Mouse (Mus musculus) heart, postnatal 36 days (tissue): ENCODE data around the gene Sun1. TPM values are rescaled to one million over a fixed set of nuclear protein-coding genes. Genes with fewer than 3 reads are reported as not detected.

Experiments
- DNase-seq, 2 experiments: peaks; one replicate each; pipeline ENCODE4 v3.0.0; 2021 to 2022
- intact Hi-C: fragments of 180-260 bp; cut with DNase I; formaldehyde crosslinking; loops from one replicate; pipeline ENCODE4 v1.15.1; 2025
- total RNA-seq, 2 experiments: library from RNA; stranded (reverse); gene quantifications; 2 replicates each; pipeline ENCODE4 v1.2.3; 2021

Sun1 gene
- total RNA-seq, 2 experiments from 2014 or later, result 48.2 to 50.1 TPM

DNA sequence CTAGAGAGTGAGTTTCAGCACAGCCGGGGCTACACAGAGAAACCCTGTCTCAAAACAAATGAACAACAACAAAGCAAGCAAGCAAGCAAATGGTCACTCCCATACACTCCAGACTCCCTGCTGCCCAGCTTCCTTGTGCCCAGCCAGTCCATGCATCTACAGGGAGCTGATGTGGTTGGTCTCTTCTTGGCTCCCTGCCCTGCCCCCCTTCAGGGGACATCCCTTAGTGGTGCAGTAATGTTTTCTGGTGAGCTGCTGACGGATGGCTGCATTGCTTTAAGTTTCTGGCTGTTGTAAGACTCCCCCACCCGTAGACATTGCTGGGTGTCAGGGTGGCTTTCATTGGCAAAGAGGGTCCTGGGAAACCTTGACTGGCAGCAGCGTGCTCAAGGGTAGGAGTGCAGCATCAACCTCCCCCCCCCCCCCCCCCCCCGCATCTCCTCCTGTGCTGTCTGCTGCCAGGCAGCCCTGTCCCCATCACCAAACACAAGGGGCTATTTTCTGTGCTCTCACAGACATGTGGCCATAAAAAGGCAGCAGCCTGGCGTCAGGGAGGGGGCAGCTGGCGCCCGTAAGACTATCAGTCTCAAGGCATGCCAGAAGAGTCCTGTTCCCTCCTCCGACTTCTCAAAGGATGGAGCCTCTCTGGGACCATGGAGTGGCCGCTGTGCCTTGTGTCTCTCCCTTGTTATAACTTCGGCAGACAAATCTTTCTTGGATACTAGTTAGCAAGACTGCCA, 81.1 kb downstream of the Sun1 start:
- DNase-seq, result no peak
- intact Hi-C loops, result loop anchor here (1.0 to 2.0 kb wide), 3 partner anchors 44 to 223 kb away; partner anchors contain the start of gene Adap1

DNA sequence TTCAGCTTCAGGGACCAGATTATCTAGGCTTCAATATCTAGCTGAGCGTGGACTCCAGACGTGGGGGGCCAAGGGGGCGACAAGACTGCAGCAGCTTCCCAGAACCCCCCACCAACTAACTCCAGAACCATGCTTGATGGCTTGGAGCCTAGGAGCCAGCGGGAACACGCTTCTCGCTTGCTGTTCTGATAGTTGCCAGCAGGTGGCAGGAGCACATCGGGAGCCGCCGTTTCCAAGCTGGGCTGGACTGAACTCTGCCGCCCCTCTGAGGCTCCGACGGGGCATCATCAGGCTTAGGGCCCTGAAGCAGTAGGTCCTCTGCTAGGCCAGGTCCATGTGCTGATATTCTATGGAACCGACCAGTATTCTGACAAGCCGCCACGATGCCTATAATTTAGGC, 81.8 kb downstream of the Sun1 start:
- intact Hi-C loops, result loop anchor here (1.0 to 2.0 kb wide), 3 partner anchors 43 to 223 kb away; partner anchors contain the start of gene Adap1
- DNase-seq, result peak; percentile 86 to 92

DNA sequence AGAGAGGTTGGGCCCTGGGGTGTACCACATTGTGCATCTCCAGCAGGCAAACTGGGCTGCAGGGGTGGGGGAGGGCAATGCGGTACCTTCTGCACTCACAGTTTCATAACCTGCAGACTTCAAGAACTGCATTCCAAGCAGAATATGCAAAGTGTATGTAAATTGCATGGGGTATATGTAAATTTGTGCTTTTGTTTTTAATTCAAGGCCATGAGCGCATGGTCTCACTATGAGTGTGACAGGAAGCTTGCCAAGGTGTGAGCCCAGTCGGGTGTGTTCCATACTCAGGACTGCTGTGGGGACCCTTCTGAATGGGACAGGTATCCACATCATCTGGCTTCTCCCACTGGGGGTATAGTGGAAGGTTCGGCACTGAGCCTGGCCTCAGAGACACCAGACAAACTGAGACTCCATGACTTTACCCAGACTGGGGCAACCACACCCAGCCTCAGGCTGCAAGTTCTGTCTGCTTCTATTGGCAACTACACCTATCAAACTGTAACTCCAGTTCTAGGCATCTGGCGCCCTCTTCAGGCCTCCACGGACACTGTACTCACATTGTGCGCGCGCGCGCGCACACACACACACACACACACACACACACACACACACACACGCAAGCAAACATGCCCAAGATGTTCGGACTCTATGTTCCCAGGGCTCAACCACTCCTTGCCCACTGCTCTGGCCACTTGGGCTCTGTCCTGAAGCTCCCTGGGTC, 83.2 kb downstream of the Sun1 start:
- intact Hi-C loops, result loop anchor here (2.0 kb wide), 2 partner anchors 71 to 221 kb away; no protein-coding TSS in a partner anchor
- DNase-seq, result no peak

DNA sequence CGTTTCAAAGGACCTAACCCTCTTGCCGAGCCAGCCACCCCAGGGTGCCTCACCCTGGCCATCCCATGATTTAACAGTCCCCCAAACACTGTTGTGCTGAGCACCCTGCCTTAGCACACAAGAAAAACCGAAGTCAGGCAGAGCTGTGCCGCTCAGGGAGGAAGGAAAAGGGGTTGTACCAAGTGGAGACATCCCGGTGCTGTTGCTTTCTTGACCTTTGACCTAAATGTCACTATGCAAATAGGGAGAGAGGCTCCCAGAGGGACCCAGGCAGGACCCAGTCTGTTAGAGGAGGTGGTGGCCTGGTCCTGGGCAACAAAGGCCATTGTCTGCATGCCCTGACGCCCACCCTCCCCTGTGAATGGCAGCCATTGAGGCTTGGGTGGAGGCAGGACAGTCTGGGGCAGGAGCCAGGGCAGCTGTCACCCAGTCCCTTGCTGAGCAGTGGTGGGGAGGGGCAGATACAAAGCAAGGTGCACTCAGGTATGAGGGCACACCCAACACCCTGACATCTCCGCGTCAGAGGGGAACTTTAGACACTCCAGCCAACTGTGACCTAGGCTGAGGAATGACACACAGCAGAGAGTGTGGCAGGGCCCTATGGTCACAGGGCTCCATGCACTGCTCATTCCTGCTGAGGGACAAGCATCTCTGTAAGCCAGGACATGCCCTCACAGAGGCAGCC, 85.1 kb downstream of the Sun1 start:
- no peak for DNase-seq
- intact Hi-C loops, result no loop called here

DNA sequence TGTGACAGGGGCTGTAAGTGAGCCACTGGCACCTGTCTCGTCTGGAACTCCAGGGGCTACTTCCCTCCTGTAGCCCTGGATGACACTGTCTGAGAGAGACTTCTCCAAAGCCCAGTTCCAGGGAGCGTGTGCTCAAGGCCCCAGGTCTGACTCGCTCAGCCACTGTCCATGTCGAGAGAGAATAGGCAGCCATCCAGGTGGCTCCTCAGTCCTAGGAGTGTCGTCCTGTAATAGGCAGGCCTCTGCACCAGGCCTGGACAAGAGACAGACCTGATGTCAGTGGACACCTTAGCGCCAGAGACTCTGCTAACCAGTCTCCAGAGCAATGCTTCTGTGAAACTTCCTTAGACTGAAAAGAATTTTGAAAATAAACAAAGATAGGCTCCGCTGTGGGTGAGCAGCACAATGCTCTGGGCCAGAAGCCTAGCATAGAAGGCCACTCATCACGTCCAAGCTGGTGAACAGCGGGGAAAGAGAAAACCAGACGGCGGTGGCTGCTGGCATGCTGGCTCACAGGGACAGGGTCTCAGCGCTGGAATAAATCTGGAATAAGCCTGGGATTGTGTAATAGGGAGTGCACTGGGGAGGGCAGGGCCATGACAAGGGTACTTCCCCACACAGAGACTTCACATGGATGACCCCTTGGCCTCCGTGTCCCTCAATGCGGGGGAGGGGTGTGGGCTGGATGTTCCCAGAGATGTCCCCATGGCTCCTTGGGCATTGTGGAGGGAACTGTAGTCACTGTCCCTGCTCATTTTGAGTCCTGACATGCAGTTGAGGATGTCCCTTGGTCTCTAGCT, 85.9 kb downstream of the Sun1 start:
- no peak for DNase-seq
- intact Hi-C loops, result no loop called here

DNA sequence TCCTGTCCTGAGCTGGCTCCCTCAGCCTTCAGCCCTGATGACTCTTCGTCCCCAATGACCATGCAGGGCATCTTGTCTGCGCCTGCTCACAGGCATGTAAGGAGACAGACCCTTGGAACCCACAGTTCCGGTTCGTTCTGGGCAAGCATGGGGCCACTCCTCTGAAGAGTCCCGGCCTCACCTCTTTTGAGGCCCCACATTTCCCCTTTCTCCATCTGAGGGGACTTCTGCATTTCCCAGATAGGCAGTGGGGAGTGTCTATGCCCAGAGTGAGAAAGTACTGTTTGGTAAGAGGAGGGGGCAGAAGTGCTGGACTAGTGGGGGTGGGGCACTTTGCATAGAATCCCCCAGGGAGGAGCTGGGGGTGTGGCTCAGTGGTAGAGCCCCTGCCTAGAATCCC, 86.7 kb downstream of the Sun1 start:
- no peak for DNase-seq
- intact Hi-C loops, result no loop called here

DNA sequence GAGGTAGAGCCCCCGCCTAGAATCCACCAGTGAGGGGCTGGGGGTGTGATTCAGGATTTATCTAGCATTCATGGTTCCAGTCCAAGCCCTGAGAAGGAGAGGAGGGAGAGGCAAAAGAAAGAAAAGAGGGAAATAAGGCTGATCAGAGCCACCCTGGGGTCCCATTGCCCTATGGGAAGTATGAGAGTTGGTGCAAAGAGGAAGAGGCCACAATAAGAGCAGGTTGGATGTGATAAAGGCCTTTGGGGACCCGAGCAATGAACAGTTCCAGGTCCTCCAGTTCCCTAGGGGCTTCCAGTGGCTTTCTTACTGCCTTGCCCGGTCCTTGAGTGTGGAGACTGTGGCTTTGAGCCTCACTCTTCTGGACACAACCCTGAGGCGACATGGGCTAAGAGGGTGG, 87.3 kb downstream of the Sun1 start:
- intact Hi-C loops, result no loop called here
- no peak for DNase-seq

DNA sequence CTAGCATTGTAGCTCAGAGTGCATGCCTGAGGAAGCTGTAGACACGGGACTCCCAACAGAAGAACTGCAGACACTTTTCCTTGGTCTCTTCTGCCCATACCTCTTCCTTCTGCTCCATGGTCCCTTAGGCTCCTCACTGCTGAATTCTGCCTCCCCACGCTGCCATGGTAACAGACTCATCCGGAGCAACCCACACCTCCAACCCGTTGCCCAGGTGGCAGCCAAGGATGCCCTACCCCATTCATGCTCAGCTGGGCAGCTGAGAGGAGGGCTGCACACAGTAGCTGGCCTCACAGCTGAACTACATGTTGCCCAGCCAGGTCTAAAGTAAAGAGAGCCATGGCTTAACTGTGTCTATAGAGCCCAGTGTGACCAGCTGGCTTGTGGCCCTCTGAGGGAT, 88.2 kb downstream of the Sun1 start:
- no peak for DNase-seq
- intact Hi-C loops, result no loop called here

DNA sequence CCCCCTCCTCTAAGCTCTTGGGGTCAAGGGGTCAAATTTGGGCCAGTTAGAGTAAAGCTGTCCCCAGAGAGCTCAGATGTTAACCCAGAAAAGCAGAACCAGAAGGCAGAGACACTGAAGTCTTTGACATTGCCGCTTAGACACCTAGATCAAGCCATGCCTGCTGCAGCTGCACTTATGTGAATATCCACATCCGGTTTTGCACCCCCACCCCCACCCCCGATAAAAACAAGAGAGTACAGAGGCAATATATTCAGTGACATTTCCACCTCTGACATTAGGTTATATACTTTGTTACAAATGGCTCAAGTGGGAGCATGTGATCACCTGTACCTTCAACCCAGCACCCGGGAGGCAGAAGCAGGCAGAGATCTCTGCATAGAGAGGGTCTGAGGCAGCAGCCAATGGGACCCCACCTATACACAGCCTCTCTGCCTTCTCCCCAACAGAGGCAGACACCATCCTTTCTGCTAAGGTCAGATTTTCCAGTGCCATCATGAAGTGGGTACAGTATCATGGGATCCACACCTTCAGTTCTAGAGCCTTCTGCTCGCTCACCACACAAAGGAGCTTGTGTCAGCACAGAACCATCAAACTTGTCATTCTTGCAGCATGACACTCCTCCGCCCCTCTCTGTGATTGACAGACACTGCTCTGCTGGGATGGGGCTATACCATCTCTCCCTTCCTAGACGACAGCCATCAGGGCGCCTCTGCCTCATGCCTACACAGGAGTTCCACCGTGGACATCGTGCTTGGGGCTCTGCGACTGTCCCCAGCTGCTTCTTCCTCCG, 90.2 kb downstream of the Sun1 start:
- intact Hi-C loops, result no loop called here
- DNase-seq, result no peak

DNA sequence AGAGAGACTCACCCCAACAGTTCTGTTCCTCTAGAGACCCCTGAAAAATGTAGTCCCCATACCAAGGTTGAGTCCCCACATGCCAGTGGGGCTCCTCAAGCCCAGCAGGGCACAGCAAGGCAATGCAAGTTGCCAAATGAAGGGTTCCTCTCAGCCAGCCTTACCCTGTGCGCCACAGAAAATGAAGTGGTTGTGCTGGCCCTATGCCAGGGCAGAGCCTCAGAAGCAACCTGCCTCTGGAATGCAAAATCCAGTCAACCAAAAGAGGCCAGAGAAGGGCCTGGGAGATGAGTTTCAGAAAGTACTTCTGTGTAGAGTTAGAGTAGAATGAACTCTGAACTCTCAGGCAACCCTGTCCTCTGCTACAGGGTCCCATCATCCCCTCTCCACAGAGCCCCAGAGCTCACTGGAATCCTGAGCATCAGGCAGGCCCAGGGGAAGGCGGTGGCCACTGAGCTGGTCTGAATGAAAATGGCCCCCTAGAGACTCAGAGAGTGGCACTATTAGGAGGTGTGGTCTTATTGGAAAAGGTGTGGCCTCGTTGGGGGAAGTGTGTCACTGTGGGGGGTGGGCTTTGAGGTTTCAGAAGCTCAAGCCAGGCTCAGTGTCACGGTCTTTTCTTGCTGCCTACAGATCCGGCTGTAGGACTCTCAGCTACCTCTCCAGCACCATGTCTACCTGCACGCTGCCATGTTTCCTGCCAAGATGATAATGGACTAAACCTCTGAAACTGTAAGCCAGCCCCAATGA, 91.5 kb downstream of the Sun1 start:
- intact Hi-C loops, result no loop called here
- DNase-seq, result no peak

DNA sequence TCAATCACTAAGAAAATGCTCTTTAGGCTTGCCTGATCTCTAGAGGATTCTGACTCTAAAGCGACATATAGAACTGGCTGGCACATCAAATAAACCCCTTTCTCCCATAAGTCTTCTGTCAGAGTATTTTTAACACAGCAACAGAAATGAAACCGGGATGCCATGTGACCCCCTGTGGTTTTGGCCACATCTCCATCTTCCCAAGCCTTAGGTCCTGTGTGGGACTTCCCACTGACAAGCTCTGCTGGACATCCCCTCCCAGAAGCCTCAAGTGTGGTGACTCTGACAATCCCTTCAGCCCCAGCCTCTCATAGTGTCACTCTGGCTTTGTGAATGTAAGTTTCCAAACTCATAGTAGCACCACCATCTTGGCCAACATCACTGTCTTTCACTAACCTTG, 93.7 kb downstream of the Sun1 start:
- no peak for DNase-seq
- intact Hi-C loops, result no loop called here

DNA sequence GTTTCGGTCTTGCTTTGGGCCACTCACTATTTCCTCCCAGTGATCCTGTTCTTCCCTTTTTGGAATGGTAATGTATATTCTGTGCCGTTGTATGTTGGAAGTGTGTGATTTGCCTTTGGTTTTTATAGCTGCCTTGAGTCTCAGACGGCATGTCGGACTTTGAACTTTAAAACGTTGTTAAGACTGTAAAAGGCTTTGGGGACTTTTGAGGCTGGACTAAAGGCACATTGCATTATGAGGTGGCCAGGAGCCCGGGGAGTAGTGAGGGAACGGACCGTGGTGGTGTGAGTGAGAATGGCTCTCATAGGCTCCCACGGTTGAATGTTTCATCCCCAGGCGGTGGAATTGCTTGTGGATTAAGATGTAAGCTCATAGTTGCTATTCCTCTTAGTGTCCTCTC, 96.7 kb downstream of the Sun1 start:
- intact Hi-C loops, result no loop called here
- no peak for DNase-seq

DNA sequence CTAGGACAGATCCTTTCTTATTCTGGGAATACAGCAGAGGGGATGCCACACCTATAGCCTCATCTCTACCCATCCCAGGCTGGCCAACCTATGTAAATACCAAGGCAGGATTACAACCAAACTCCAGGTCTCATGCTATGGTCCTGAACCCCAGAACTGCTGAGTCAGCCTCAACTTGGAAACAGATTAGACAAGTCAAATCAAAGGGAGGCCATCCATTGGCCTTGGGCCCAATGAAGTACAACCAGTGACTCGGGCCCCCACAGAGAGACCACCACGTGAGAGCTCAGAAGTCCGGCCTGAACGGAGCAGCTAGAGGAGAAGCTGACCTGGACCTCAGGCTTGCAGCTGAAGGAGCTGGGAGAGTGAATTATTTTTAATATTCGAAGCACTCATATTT, 97.3 kb downstream of the Sun1 start:
- no peak for DNase-seq
- intact Hi-C loops, result no loop called here

Other genes with a start within 250 kb of the Sun1 start
- gene Pdgfa, start 203.3 kb upstream of the Sun1 start, total RNA-seq, result 10 to 100 TPM; 18.6 to 24.6 TPM
- 1 to 10 TPM; 1.5 to 4.4 TPM for gene Prkar1b, start 50.6 kb upstream of the Sun1 start, total RNA-seq
- 10 to 100 TPM; 16.0 to 16.2 TPM for gene Dnaaf5, start 50.4 kb upstream of the Sun1 start, total RNA-seq
- gene Get4, start 51.7 kb downstream of the Sun1 start, total RNA-seq, result 10 to 100 TPM; 44.8 to 47.4 TPM
- 1 to 10 TPM; 1.4 to 1.5 TPM for gene Adap1, start 125.0 kb downstream of the Sun1 start, total RNA-seq
- 10 to 100 TPM; 80.4 to 83.7 TPM for gene Cox19, start 150.8 kb downstream of the Sun1 start, total RNA-seq
- not detected for gene Cyp2w1, start 152.0 kb downstream of the Sun1 start, total RNA-seq
- gene Gpr146, start 177.1 kb downstream of the Sun1 start, total RNA-seq, result 10 to 100 TPM; 43.6 to 56.2 TPM
- under 1 TPM; 0.62 to 0.64 TPM for gene C130050O18Rik, start 204.6 kb downstream of the Sun1 start, total RNA-seq
- 1 to 10 TPM; 1.7 to 2.0 TPM for gene Gper1, start 222.5 kb downstream of the Sun1 start, total RNA-seq